Mouse (Mus musculus) adrenal gland, adult 18-20 months (tissue): ENCODE data around the gene Arap2. TPM values are rescaled to one million over a fixed set of nuclear protein-coding genes. Genes with fewer than 3 reads are reported as not detected.
A peak's percentile ranks its signal among the peaks of the same experiment; 100 is the strongest.
"Not testable (repeated sequence)": the region's sequence is repeated elsewhere in the genome, so short reads cannot be mapped to it uniquely, and the experiment has no call there.

Experiments
- DNase-seq, 2 experiments: peaks; one replicate each; pipeline ENCODE4 v3.0.0; 2021 to 2022; ENCODE audit warnings: low spot score in 2 of 2
- total RNA-seq, 2 experiments: library from RNA; stranded (reverse); gene quantifications; 1 replicate in 1 of 2; 2 replicates in 1 of 2; pipeline ENCODE4 v1.2.3; 2021

Gene Arap2
- total RNA-seq, 2 experiments from 2014 or later: 3.8 to 5.4 TPM

DNA sequence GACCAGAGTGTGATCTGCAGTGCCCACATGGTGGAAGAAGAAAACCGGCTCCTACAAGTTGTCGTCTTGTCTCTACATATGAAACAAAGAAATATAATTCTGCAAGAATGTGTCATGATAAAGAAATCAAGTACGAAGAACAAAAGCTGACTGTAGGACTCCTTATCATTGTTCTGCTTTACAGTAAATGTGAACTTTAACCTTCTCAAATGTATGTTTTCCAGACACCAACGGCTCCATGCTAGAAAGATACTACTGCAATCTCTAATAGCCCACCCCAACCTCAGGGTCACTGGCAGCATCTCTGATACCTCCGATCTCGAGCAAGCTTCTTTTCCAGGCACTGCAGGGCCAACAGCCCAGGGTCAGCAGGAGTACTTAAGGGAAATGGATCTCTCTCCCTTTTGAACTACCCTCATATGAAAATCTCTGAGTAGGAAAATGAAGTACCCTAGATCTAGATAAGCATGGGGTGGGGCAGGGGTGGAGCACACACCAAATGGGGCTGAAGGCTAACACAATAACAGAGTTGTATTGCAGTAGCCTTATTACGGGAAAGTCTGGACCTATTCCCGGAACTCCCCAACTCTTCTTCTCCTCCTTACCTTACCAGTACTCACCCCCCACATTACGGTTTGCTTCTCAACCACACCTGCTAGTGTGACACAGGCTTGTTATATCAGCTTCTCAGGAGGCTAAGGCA, 22.6 kb downstream of the Arap2 start:
- no peak for DNase-seq

- DNase-seq: no peak
These were observed 26.2 kb downstream of the Arap2 start for GRCm38 (mm10) chr5:62739451-62740415.

- DNase-seq: not testable (repeated sequence)
These were observed 35.4 kb downstream of the Arap2 start for GRCm38 (mm10) chr5:62730573-62730972.

DNA sequence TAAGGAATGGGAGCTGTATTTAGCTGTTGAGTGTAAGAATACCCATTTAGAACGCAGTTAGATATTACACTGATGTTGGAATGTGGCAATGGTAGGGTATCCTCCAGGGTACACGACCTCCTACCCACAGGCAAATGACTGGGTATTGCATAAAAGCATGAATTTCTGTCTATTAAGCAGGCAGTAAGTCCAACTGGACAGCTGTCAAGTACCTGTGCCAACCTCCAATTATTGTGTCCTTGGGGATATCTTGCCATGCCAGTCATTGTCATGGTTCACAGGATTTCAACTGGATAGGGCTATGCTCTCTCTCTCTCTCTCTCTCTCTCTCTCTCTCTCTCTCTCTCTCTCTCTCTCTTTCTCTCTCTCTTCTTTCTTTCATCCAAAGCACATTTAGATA, 40.4 kb downstream of the Arap2 start:
- DNase-seq: no peak

DNA sequence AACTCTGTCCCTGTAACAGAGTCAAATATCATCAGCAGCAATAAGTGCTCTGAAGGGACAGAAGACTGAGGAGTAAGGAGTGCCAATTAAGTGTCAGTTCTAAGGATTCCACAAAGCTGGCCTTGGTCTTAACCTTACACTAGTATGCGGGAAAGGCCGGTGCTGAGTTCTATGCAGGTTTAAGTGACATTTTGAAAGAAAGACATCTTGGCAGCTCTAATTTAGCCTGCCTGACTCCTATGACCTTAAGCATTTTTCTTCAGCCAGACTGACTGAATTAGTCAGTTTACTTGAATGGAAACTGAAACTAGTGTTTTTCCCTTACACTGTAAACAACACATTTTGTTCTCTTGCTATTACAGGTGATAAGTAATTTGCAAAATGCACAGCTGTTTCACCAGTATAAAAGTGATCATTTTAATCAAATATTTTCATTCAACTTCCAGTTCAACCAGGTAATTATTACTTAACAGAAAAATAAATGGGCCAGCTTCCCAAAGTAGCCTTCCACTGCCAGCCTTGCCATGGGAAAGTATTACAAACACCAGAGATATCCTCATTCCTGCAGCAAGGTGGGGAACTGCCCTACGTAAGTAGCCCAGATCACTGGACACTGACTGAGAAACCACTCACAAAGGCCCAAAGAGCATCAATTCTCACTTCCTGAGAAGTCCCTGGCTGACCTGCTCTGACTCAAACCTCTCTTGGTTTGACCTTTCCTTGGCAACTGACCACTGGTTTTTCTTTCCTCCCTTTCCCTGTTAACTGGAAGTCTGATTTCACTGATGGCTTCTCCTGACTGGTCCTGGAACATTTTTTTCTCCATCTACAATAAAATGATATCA, 42.5 kb downstream of the Arap2 start:
- DNase-seq: peak in 1 of 2 experiments; percentile 6

DNA sequence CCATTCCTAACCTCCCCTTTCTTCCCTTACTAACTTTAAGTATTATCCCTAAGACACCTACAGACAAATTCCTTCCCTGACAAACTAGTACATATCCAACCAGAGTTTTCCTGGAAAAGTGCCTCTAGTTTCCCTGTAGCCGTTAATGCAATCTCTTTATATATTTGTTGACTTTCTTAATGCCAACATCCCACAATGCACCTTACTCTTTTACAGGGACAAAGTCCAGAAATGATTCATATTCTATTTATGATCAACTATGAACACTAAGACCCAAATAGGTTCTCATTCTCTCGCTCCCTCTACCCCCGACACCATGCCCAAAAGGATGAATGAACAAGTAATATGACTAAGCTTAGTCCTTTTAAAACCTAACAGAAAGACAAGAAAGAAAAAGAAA, 49.5 kb downstream of the Arap2 start:
- DNase-seq: no peak

GRCm38 (mm10) chr5:62715977-62716376, 50.0 kb downstream of the Arap2 start:
- no peak for DNase-seq

DNA sequence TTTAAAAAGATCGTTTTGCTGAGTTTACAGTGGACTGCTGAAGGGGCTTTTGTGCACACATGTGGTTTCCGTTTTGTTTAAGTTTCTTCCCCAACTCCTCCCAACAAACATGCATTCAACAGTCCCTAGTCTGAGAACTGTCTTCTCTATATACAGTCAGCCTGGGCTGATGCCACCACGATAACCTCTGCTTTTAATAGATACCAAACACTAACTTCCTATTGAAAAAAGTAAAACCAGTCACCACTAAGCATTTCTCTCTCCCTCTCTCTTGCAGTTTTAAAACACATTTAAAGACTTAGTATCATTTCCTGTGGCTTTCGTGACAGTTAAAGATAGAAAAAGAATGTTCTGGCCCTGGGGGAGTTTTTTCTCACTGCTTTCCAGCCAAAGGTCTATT, 50.5 kb downstream of the Arap2 start:
- no peak for DNase-seq

DNA sequence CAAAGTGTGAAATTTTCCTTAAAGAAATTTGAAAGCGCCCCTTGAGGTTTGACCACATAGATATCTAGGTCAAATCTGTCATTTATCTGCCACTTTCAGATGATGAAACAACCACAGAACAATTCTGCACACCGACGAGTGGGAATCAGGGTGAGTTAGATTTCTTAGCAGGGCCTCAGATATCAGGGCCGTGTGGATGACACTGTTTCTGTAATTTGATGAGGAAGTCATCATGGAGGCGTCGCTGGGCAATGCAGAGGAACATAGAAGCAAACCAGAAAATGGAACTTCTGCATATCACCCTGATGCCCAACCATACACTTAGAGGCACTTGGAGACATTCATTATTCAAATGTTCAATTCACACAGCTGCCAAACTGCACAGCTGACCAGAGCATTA, 55.0 kb downstream of the Arap2 start:
- DNase-seq: no peak

DNA sequence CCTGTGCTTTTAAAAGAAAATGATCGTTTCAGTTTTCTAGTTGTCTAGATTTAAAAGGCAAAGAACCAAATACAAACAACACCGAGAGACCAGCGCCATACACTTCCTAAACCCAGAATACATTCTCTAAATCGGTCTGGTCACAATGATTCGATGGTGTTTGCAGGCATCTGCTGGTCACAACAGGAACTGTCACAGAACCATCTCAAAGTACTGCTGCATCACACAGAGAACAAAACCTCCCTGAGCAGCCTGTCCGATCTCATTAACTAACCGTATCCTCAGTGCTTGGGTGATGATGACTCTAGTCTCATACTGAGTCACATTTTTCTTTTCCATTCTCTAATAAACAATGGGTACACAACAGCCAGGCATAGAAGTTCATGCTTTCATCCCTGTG, 59.1 kb downstream of the Arap2 start:
- DNase-seq: no peak

GRCm38 (mm10) chr5:62689965-62690364, 76.0 kb downstream of the Arap2 start:
- DNase-seq: no peak

DNA sequence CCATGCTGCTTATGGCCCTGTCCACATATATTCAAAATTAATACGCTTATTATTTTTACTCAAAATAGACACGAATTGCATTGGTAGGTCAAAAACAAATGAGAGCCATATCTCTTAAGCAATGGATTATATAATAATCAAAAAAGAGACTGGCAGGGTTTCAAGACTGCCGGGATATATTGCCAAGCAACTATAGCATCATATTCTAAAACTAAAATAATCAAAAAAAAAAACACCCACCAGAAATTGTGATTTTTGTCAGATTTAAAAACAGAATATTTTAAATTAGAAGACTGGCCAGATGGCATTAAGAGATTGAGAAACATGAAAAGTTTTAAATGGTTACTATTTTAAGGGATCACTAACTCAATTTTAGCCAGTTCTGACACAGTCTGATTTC, 82.2 kb downstream of the Arap2 start:
- DNase-seq: no peak

DNA sequence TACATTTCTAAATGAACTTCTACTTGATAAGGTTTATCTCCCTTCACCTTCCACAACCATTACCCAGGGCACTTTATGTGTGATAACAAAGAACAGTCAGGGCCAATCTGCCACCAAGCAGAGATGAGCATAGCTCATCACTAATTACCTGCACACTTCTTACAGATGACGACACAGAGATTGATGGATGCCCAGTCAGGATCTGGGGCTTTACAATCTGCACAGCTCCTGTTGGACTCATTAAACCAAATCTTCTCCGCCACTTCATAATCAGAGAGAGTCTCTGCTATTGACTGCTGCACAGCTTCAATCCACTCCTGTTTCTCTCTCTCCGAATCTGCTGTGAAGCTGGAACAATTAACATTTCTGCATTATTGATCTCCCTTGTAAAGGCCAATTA, 82.8 kb downstream of the Arap2 start:
- DNase-seq: no peak

DNA sequence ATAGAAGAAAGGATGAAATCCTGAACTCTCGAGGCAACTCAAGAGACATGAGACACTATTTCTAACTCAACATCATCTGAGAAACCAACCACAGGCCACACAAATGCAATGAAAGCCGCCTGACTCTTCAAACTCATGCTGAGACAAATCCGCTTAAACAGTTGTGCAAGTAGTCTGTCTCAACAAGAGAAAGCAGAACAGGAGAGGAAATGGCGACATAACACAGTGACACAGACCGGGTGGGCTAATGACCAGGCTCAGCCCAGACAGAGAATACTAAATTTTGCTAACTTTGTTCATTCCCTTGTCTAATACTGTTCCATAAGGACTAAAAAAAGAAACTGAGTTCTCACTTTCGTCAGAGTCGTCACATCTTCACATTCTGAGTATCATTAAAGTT, 88.6 kb downstream of the Arap2 start:
- DNase-seq: no peak

DNA sequence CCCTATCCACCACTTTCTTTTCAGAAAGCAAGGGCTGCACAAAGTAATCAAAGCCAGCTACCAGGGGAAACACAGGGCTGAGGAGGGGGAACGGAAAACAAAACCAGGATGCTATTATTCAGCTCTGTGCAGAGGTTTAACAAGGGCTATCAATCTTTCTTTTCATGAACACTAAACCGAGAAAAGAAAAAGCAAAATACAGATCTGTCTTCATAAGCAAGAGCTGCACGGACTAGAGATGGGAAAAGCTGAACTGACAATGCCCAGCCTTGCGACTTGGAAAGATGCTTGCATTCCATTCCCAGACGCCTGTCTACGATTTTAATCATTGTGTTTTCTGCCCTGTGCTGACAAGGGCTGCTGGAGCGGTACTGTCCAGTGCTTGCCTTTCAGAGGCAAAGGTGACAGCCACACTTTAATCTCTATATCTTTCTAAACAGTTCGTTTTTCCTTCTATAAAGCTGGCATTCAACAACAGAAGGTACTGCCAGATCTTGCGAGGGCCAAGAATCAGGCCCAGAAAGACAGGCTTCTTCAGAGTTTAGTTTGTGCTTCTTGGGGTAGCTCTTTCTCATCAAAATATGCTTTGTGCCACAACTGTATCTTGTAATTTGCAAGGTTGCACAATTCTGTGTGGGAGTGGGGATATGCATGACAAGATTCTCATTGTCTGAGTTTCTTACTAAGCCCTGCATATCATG, 93.1 kb downstream of the Arap2 start:
- DNase-seq: no peak

GRCm38 (mm10) chr5:62665329-62665728, 100.6 kb downstream of the Arap2 start:
- no peak for DNase-seq

DNA sequence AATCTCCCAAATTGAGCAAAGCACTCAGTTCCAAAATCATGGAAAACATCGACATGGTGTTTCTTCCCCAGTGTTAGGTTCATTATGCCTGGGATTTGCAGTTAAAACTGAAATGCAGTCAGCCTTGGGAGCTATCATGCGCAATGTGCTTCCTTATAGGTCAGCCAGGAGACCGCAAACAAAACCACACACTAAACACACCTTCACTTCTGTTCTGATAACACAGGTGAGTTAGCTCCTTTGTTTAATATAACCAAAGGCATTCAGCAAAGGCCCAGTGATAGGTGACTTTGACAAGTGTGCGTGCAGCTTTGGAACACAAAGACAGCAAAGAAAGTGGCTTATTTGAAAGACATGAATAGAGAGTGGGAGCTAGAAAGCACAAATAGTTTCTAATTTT, 101.1 kb downstream of the Arap2 start:
- DNase-seq: no peak

DNA sequence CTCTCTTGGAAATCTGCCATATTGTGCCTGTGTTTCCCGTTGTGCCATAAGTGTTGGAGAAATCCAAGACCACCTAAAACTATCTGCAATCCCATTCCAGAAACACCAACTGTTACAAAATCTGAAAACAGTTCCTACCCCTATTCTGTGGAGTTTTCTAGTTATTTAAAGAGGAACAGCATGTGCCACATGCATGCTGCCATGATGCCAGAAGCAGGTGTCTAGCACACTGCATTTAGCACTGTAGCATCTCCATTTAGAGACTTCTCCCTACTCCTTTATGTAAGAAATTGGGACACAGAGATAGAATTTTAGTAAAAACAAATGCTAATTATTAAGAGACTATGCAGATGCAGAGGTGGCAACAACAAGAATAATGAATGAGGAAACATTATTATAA, 102.8 kb downstream of the Arap2 start:
- no peak for DNase-seq

- DNase-seq: no peak
These were observed 112.0 kb downstream of the Arap2 start for GRCm38 (mm10) chr5:62653924-62654323.

GRCm38 (mm10) chr5:62642330-62642729, 123.6 kb downstream of the Arap2 start:
- DNase-seq: no peak

GRCm38 (mm10) chr5:62640501-62640900, 125.5 kb downstream of the Arap2 start:
- no peak for DNase-seq
